Mouse (Mus musculus): ENCODE results near the gene Atoh8. TPM values are rescaled to one million over a fixed set of nuclear protein-coding genes. Genes with fewer than 3 reads are reported as not detected.
A peak's percentile ranks its signal among the peaks of the same experiment; 100 is the strongest.

The Atoh8 gene
- polyA plus RNA-seq (2014; fragmentation: Nextera tagmentation; extraction: Ambion mirVana), result 3.1 and 3.4 TPM in 2 replicates

GRCm38 (mm10) chr6:72235098-72235806, at the start of gene Atoh8:
TSS of gene Atoh8 (minus strand) at chr6:72235577.
- H3K4me2 ChIP-seq, result peak within 1 kb of the TSS; percentile 83
- peak within 1 kb of the TSS; percentile 1; the same call in 1 of the 2 replicates for H3K9ac ChIP-seq (ENCODE audit: low read depth, low read length)
- no peaks in the 10 kb centered on the region for H3K9me3 ChIP-seq (ENCODE audit: control insufficient read depth, low read length)
- ATAC-seq (replicated peaks; ENCODE audit: low FRiP score) (peak; percentile 29; the same call in 1 of the 2 replicates), DNase-seq (ENCODE audit: low spot score) (peak; percentile 57)
- peaks cover 82% of the 10 kb centered on the region for H3K27me3 ChIP-seq (replicated peaks; ENCODE audit: control insufficient read depth, insufficient read depth, low read length)
- H3K27ac ChIP-seq (ENCODE audit: low read depth, low read length), result no peak within 1 kb of the TSS
- H3K4me3 ChIP-seq (ENCODE audit: low read depth, low read length), result peak within 1 kb of the TSS; percentile 42
- no peaks in the 10 kb centered on the region for H3K36me3 ChIP-seq (ENCODE audit: control insufficient read depth, insufficient read depth, low read length)
- under 1% methylated on average over 68 of the region's 68 CpGs for WGBS
- 0 out of 2 replicates have a peak, but pooled peaks cover 2% of the 10 kb centered on the region for H3K4me1 ChIP-seq (replicated peaks; ENCODE audit: control insufficient read depth, insufficient read depth, low read length)

- H3K27me3 ChIP-seq (replicated peaks; ENCODE audit: control insufficient read depth, insufficient read depth, low read length), result no peaks in the 10 kb centered on the region
- H3K27ac ChIP-seq (ENCODE audit: low read depth, low read length), result no peak overlapping the region
- H3K36me3 ChIP-seq (ENCODE audit: control insufficient read depth, insufficient read depth, low read length), result no peaks in the 10 kb centered on the region
- no peak overlapping the region for H3K9ac ChIP-seq (ENCODE audit: low read depth, low read length)
- H3K4me3 ChIP-seq (ENCODE audit: low read depth, low read length), result no peak overlapping the region
- H3K4me2 ChIP-seq, result no peak overlapping the region
- H3K4me1 ChIP-seq (replicated peaks; ENCODE audit: control insufficient read depth, insufficient read depth, low read length), result peaks cover 18% of the 10 kb centered on the region
- ATAC-seq (replicated peaks; ENCODE audit: low FRiP score) (no peak), DNase-seq (ENCODE audit: low spot score) (no peak)
- 20% methylated on average over 4 of the region's 4 CpGs for WGBS
- H3K9me3 ChIP-seq (ENCODE audit: control insufficient read depth, low read length), result no peaks in the 10 kb centered on the region
Measured at GRCm38 (mm10) chr6:72283914-72284313, 48.5 kb upstream of the Atoh8 start.

- DNase-seq (ENCODE audit: low spot score), result no peak
- Histone ChIP-seq H3K36me3 (ENCODE audit: control insufficient read depth, insufficient read depth, low read length) (no peaks in the 10 kb centered on the region), H3K27me3 (replicated peaks; ENCODE audit: control insufficient read depth, insufficient read depth, low read length) (no peaks in the 10 kb centered on the region), H3K4me3 (ENCODE audit: low read depth, low read length) (no peak overlapping the region), H3K27ac (ENCODE audit: low read depth, low read length) (peak overlapping the region; percentile 84), H3K4me2 (peak overlapping the region; percentile 47), H3K9me3 (ENCODE audit: control insufficient read depth, low read length) (no peaks in the 10 kb centered on the region), H3K9ac (ENCODE audit: low read depth, low read length) (peak overlapping the region; percentile 21; the same call in 1 of the 2 replicates), H3K4me1 (replicated peaks; ENCODE audit: control insufficient read depth, insufficient read depth, low read length) (peaks cover 36% of the 10 kb centered on the region)
- ATAC-seq (replicated peaks; ENCODE audit: low FRiP score), result peak; percentile 55
- WGBS, result 48% methylated on average over 7 of the region's 7 CpGs
Measured at GRCm38 (mm10) chr6:72280410-72280998, 45.1 kb upstream of the Atoh8 start.

GRCm38 (mm10) chr6:72279505-72279904, 44.1 kb upstream of the Atoh8 start:
- 34% methylated on average over 7 of the region's 7 CpGs for WGBS

GRCm38 (mm10) chr6:72278835-72279234, 43.5 kb upstream of the Atoh8 start:
- Histone ChIP-seq H3K27me3 (replicated peaks; ENCODE audit: control insufficient read depth, insufficient read depth, low read length) (no peaks in the 10 kb centered on the region), H3K4me1 (replicated peaks; ENCODE audit: control insufficient read depth, insufficient read depth, low read length) (peaks cover 36% of the 10 kb centered on the region), H3K9me3 (ENCODE audit: control insufficient read depth, low read length) (no peaks in the 10 kb centered on the region), H3K9ac (ENCODE audit: low read depth, low read length) (peak overlapping the region; percentile 39), H3K27ac (ENCODE audit: low read depth, low read length) (peak overlapping the region; percentile 84), H3K4me2 (peak overlapping the region; percentile 36), H3K36me3 (ENCODE audit: control insufficient read depth, insufficient read depth, low read length) (no peaks in the 10 kb centered on the region), H3K4me3 (ENCODE audit: low read depth, low read length) (no peak overlapping the region)
- no peak for ATAC-seq (replicated peaks; ENCODE audit: low FRiP score)
- no peak for DNase-seq (ENCODE audit: low spot score)
- 46% methylated on average over 4 of the region's 4 CpGs for WGBS

More at GRCm38 (mm10) chr6:72279505-72279904, 44.1 kb upstream of the Atoh8 start:
- Histone ChIP-seq H3K9ac (ENCODE audit: low read depth, low read length) (0 out of 2 replicates have a peak overlapping the region, but pooled peaks have one; percentile 21), H3K27ac (ENCODE audit: low read depth, low read length) (peak overlapping the region; percentile 84), H3K36me3 (ENCODE audit: control insufficient read depth, insufficient read depth, low read length) (no peaks in the 10 kb centered on the region), H3K4me1 (replicated peaks; ENCODE audit: control insufficient read depth, insufficient read depth, low read length) (peaks cover 36% of the 10 kb centered on the region), H3K9me3 (ENCODE audit: control insufficient read depth, low read length) (no peaks in the 10 kb centered on the region), H3K4me3 (ENCODE audit: low read depth, low read length) (no peak overlapping the region), H3K4me2 (peak overlapping the region; percentile 47), H3K27me3 (replicated peaks; ENCODE audit: control insufficient read depth, insufficient read depth, low read length) (no peaks in the 10 kb centered on the region)
- ATAC-seq (replicated peaks; ENCODE audit: low FRiP score) (peak; percentile 91), DNase-seq (ENCODE audit: low spot score) (no peak)

- ATAC-seq (replicated peaks; ENCODE audit: low FRiP score) (peak; percentile 21; the same call in 1 of the 2 replicates), DNase-seq (ENCODE audit: low spot score) (no peak)
- no peak overlapping the region for H3K4me2 ChIP-seq
- H3K9me3 ChIP-seq (ENCODE audit: control insufficient read depth, low read length), result no peaks in the 10 kb centered on the region
- H3K9ac ChIP-seq (ENCODE audit: low read depth, low read length), result peak overlapping the region; percentile 20
- WGBS, result 41% methylated on average over 9 of the region's 9 CpGs
- H3K27me3 ChIP-seq (replicated peaks; ENCODE audit: control insufficient read depth, insufficient read depth, low read length), result no peaks in the 10 kb centered on the region
- H3K4me1 ChIP-seq (replicated peaks; ENCODE audit: control insufficient read depth, insufficient read depth, low read length), result peaks cover 47% of the 10 kb centered on the region
- peak overlapping the region; percentile 84 for H3K27ac ChIP-seq (ENCODE audit: low read depth, low read length)
- no peak overlapping the region for H3K4me3 ChIP-seq (ENCODE audit: low read depth, low read length)
- H3K36me3 ChIP-seq (ENCODE audit: control insufficient read depth, insufficient read depth, low read length), result no peaks in the 10 kb centered on the region
Measured at GRCm38 (mm10) chr6:72277508-72278166, 42.3 kb upstream of the Atoh8 start.

- H3K9ac ChIP-seq (ENCODE audit: low read depth, low read length), result peak overlapping the region; percentile 2; the same call in 1 of the 2 replicates
- H3K36me3 ChIP-seq (ENCODE audit: control insufficient read depth, insufficient read depth, low read length), result no peaks in the 10 kb centered on the region
- ATAC-seq (replicated peaks; ENCODE audit: low FRiP score), result no peak
- H3K9me3 ChIP-seq (ENCODE audit: control insufficient read depth, low read length), result no peaks in the 10 kb centered on the region
- H3K27ac ChIP-seq (ENCODE audit: low read depth, low read length), result peak overlapping the region; percentile 84
- H3K27me3 ChIP-seq (replicated peaks; ENCODE audit: control insufficient read depth, insufficient read depth, low read length), result no peaks in the 10 kb centered on the region
- DNase-seq (ENCODE audit: low spot score), result no peak
- peaks cover 50% of the 10 kb centered on the region for H3K4me1 ChIP-seq (replicated peaks; ENCODE audit: control insufficient read depth, insufficient read depth, low read length)
- 74% methylated on average over 13 of the region's 13 CpGs for WGBS
- H3K4me2 ChIP-seq, result no peak overlapping the region
- H3K4me3 ChIP-seq (ENCODE audit: low read depth, low read length), result no peak overlapping the region
Measured at GRCm38 (mm10) chr6:72276972-72277441, 41.6 kb upstream of the Atoh8 start.

- DNase-seq (ENCODE audit: low spot score) (no peak), ATAC-seq (replicated peaks; ENCODE audit: low FRiP score) (no peak)
- Histone ChIP-seq H3K27me3 (replicated peaks; ENCODE audit: control insufficient read depth, insufficient read depth, low read length) (no peaks in the 10 kb centered on the region), H3K27ac (ENCODE audit: low read depth, low read length) (no peak overlapping the region), H3K36me3 (ENCODE audit: control insufficient read depth, insufficient read depth, low read length) (no peaks in the 10 kb centered on the region), H3K4me3 (ENCODE audit: low read depth, low read length) (no peak overlapping the region), H3K9me3 (ENCODE audit: control insufficient read depth, low read length) (no peaks in the 10 kb centered on the region), H3K4me2 (no peak overlapping the region), H3K9ac (ENCODE audit: low read depth, low read length) (no peak overlapping the region), H3K4me1 (replicated peaks; ENCODE audit: control insufficient read depth, insufficient read depth, low read length) (peaks cover 52% of the 10 kb centered on the region)
- WGBS, result 87% methylated on average over 6 of the region's 6 CpGs
Measured at GRCm38 (mm10) chr6:72276141-72276540, 40.8 kb upstream of the Atoh8 start.
